Mouse (Mus musculus) erythroblast, adult 5-6 weeks (primary cell): ENCODE data around the gene Haus7. TPM values are rescaled to one million over a fixed set of nuclear protein-coding genes. Genes with fewer than 3 reads are reported as not detected.
"Not testable (repeated sequence)": the region's sequence is repeated elsewhere in the genome, so short reads cannot be mapped to it uniquely, and the experiment has no call there.

Source experiments
- ATAC-seq: replicated peaks from 2 replicates; pipeline ENCODE4 v1.8.0; 2016; ENCODE audit warnings: moderate number of reproducible peaks, mild to moderate bottlenecking, moderate TSS enrichment, inconsistent platforms; ENCODE audit not compliant: poor library complexity, low FRiP score, severe bottlenecking
- total RNA-seq, 2 experiments: library from RNA; stranded (forward) in 1 of 2; stranded (reverse) in 1 of 2; fragments of 150-400 nt in 1 of 2; fragments of 200-764, 138-1000 nt in 1 of 2; gene quantifications; 2 replicates each; pipeline versions ENCODE4 v1.2.3 to v1.2.4; 2015 to 2017; ENCODE audit warnings: low replicate concordance in 2 of 2

Haus7 gene
- total RNA-seq, 2 experiments from 2014 or later, result 1.2 to 13.7 TPM

- ATAC-seq, result no peak
Observed at GRCm38 (mm10) chrX:73468330-73468729, 9.5 kb upstream of the Haus7 start.

DNA sequence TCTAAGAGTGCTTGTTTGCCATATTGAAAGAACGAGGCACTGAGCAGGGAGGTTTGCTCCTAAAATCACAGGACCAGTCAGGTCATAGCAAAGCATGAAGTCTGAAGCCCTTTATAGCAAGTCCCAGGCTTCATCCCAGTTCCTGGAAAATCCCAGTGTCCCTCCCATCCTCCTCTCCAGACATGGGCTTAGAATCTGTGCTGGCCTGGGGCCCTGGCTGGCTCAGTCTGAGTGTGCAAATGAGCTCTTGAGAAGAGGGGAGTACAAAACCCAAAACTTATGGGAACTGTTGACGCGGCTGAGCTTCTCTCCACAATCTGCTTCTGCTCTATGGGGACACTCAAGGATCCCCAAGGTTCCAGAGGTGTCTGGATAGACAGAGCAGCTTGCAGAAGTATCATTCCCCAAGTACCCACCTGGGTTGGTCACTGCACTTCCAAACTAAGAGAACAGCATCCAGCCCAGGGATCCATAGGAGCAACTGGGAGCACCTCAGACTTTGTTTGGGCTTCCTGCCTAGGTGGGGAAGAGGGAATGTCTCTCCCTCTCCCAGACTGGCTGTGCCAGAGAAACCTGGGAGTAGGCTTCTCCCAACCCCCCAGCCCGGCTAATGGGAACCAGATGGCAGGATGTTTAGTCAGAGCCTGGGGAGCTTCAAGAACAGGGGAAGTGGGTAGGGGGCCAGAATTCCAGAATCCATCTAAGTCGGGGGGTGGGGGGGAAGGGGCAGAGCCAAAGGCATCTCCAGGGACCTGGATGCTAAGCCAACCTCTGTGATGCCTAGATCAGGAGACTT is 8.8 kb upstream of the Haus7 start:
- ATAC-seq, result no peak

DNA sequence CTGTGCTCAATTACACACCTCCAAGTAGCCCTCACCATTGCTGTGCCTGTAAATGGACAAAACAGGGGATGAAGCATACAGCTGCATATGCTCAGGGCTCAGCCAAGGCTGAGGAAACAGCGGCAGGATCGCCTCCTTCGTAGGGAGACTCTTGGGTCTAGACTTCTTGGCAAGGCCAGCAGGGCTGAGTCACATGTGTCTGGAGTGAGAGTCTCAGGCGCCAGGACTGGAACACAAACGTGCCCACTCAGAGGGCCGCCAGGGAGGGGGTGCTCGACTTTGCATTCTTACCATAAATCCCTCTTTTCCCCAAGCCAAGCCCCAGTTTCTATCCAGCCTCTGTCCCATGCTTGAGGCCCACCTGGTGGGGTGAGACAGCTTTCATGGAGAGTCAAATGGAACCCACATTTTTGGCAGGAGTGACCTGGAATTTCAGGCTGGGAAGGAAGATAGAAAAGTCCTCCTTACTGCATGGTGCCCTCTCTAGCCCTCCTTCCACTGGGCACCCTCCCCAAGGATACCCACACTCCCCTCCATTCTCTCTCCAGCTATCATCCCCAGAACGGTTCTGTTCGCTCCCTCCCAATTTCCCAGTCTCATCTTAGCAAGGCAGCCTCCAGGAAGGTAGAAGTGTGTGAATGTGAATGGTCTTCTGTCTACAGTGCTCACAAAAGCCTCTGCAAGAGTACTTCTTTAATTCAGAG is 6.8 kb upstream of the Haus7 start:
- ATAC-seq, result no peak

- no peak for ATAC-seq
Observed at GRCm38 (mm10) chrX:73460792-73461191, 1.9 kb upstream of the Haus7 start.

GRCm38 (mm10) chrX:73451949-73452348 is 6.9 kb downstream of the Haus7 start:
- ATAC-seq, result no peak; the same call in 1 of the 2 replicates

DNA sequence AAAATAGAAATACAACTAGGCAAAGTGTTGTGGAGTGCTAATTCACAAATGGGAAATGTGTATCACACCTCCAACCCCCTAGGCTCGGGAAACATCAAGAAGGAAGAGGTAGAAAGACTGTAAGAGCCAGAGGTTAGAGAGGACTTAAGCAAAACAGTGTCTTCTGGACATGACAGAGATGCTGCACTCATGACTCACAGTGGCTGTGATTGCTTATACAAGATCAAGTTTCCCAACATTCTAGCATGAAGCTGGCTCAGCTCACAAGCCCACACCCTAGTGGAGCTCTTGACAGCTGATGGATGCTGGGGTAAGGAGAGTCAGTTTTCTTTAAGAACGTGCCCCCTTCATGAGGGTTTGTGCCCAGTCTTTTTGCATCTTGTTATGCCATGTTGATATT is 17.4 kb downstream of the Haus7 start:
- no peak for ATAC-seq

DNA sequence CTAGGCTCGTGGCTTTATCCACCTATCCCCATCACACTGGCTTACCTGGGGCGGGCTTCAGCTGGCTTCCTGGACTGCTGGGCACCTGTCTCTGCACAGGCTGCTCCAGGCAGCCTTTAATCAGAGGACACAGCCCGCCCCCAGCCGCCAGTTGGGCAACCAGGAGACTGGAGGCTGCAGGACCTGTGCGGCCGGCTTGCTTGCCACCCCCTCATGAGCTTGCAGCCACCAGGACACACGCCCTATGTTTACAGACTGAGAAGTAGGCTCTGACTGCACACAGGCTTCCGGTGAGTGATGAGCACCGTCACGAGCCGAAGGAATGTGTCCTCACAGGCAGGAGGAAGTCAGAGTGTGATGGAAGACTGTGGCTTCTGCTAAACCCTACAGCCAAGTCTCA is 23.6 kb downstream of the Haus7 start, which contains the start of gene Trex2:
Gene Trex2, minus strand, starts transcription at position 93 of the 400 bp plus-strand sequence.
- ATAC-seq, result no peak

DNA sequence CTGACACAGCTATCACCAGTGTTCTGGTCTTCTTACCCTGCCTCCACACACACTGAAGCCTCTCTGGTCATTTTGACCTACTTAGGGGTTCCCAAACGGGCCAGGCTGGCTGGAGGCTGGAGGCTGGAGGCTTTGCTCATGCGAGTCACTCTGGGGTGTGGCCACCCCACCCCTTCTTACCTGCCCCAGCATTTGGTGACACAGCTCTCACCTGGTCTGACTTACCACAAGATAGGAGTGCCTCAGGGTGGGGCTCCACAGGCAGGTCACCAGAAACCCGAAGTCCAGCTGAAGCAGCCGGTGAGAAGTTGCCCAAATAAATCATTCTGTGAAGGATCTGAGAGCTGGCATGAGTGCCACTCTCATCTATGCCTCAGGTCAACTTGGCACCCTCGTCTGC is 26.0 kb downstream of the Haus7 start:
- no peak for ATAC-seq

- ATAC-seq, result no peak
Observed at GRCm38 (mm10) chrX:73430036-73430435, 28.8 kb downstream of the Haus7 start.

DNA sequence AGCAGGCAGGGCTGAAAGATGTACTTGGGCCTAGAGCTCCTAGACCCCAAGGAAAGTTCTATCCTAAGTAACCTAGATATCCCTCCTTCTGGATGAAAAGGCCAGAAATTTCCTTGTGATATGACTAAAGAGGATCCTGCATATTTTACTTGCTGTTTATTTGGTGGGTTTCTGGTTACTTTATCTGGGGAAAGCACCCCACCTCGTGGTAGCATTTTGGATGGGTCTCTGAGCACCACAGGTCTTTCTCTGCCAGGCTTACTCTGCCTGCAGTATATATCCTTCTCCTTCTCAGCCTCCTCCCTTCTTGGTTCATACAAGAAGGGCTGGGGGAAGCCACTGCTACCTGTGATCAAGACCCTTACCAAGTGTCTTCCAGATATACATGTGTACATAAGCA is 46.1 kb downstream of the Haus7 start:
- ATAC-seq, result no peak

DNA sequence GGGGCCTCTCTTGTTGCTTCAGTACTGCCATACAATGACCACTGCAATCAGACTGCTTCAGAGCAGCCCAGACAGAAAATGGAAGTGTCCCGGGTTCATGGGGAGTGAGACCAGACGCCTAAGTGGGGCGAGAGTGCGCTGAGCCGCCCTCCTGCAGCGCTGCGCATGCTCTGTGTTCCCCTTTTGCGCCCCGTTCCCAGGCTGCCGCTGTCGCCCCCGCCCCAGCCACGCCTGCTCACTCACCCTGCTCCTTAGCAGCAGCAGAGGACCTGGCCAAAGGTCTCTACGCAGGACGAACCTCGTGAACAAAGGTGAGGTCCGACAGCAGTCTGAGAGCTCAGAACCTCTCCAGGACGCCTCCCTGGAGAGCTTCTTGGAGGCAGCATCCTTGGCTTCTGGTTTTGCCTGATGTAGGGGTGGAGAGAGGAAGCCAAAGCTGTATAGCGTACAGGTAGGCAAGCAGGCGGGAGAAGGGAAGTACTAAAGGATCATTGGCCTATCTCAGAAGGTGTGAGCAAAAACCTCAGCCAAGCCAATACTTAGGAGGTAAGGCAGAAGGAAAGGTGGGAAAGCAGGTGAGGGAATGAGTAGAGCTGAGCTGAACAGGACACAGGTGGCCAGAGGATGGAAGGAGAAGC is 47.8 kb downstream of the Haus7 start, which contains the start of gene Zfp92:
Gene Zfp92, plus strand, starts transcription at position 217 of the 638 bp plus-strand sequence.
- ATAC-seq, result no peak

DNA sequence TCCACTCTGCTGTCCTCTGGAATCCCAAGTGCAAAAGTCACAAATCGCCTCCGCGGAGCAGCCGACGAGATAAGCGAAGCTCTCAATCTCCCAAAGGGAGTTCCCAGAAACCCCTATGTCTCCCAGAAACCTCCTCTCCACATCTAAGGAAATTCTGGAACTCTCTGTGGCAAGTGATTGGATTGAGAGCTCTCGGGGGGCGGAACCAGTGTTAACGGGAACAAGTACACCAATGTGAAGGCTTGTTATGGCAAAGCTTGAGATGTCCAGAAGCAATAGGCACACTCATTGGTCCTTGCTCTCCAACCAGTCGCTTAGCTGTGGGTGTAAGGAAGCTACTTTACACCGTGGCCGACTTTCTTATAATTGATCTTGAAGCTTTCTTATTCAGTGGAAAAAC is 57.2 kb downstream of the Haus7 start:
- no peak for ATAC-seq

GRCm38 (mm10) chrX:73400951-73401350 is 57.9 kb downstream of the Haus7 start:
- ATAC-seq, result no peak

DNA sequence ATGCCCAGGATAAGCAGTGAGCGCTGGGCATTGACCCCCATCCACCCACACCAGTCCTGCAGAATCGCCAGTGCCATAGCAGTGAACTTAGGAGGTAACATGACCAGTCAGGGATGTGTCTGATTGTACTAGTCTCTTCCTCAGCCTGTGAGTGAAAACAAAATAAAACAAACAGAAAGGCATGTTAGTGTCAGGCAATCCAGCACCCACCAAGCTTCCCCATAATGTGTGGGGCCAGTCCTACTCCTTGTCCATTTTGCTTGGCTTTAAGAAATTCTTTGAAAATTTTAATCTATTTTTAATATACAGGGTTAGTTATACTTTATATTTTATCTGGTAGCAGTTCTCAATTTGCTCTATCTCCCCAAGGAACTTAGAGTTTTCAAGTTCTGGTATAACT is 60.2 kb downstream of the Haus7 start, which contains the start of gene Gm18336:
Gene Gm18336, minus strand, starts transcription at position 101 of the 400 bp plus-strand sequence.
- ATAC-seq, result not testable (repeated sequence)

GRCm38 (mm10) chrX:73396446-73396845 is 62.4 kb downstream of the Haus7 start:
- no peak for ATAC-seq

DNA sequence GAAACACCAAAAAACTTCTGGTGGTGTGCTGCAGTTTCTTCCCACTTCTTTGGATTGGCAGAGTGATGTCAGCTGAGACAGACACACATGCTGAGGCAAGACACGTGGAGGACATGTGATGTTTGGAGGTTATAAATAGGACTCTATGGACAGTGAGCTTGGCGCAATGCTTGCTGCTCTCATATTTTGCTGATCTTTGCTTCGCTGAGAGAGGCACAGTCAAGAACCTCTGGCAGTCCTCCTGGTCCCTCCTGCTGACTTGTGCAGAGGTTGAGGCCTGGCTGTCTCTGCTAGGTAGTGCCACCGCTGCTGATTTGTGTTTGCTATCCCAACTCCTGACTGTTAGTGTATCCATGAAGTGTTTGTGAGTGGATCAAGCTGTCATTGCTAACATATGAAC is 67.4 kb downstream of the Haus7 start:
- ATAC-seq, result no peak

Other genes starting within 250 kb of the Haus7 start
- gene Xlr4b, start 244.7 kb downstream of the Haus7 start, total RNA-seq (2015; ENCODE audit: low replicate concordance), result 2.1 and 6.9 TPM in 2 replicates
- gene Xlr4b, start 244.7 kb downstream of the Haus7 start, total RNA-seq (2017; ENCODE audit: low replicate concordance), result 0.77 and 2.2 TPM in 2 replicates
- 2.5 TPM in 1 of 2 replicates, not detected in the other for gene F8a, start 230.8 kb downstream of the Haus7 start, total RNA-seq (2015; ENCODE audit: low replicate concordance)
- 0.42 and 0.51 TPM in 2 replicates for gene F8a, start 230.8 kb downstream of the Haus7 start, total RNA-seq (2017; ENCODE audit: low replicate concordance)
- not detected in 2 replicates for gene Xlr4c, start 215.9 kb downstream of the Haus7 start, total RNA-seq (2015; ENCODE audit: low replicate concordance)
- gene Xlr4c, start 215.9 kb downstream of the Haus7 start, total RNA-seq (2017; ENCODE audit: low replicate concordance), result 0.94 and 2.9 TPM in 2 replicates
- gene Xlr3c, start 193.7 kb downstream of the Haus7 start, total RNA-seq (2015; ENCODE audit: low replicate concordance), result not detected in 2 replicates
- gene Xlr3c, start 193.7 kb downstream of the Haus7 start, total RNA-seq (2017; ENCODE audit: low replicate concordance), result not detected in 2 replicates
- not detected in 2 replicates for gene Xlr5a, start 166.1 kb downstream of the Haus7 start, total RNA-seq (2015; ENCODE audit: low replicate concordance)
- gene Xlr5a, start 166.1 kb downstream of the Haus7 start, total RNA-seq (2017; ENCODE audit: low replicate concordance), result not detected in 2 replicates
- not detected in 2 replicates for gene Xlr5c, start 166.1 kb downstream of the Haus7 start, total RNA-seq (2015; ENCODE audit: low replicate concordance)
- gene Xlr5c, start 166.1 kb downstream of the Haus7 start, total RNA-seq (2017; ENCODE audit: low replicate concordance), result not detected in 2 replicates
- not detected in 2 replicates for gene Gm45015, start 122.2 kb downstream of the Haus7 start, total RNA-seq (2015; ENCODE audit: low replicate concordance)
- gene Gm45015, start 122.2 kb downstream of the Haus7 start, total RNA-seq (2017; ENCODE audit: low replicate concordance), result not detected in 2 replicates
- gene Zfp275, start 116.4 kb downstream of the Haus7 start, total RNA-seq (2015; ENCODE audit: low replicate concordance), result 1.3 and 6.1 TPM in 2 replicates
- 0.84 and 1.3 TPM in 2 replicates for gene Zfp275, start 116.4 kb downstream of the Haus7 start, total RNA-seq (2017; ENCODE audit: low replicate concordance)
- gene Gm18336, start 60.3 kb downstream of the Haus7 start, total RNA-seq (2015; ENCODE audit: low replicate concordance), result not detected in 2 replicates
- not detected in 2 replicates for gene Gm18336, start 60.3 kb downstream of the Haus7 start, total RNA-seq (2017; ENCODE audit: low replicate concordance)
- gene Zfp92, start 47.9 kb downstream of the Haus7 start, total RNA-seq (2015; ENCODE audit: low replicate concordance), result not detected in 2 replicates
- gene Zfp92, start 47.9 kb downstream of the Haus7 start, total RNA-seq (2017; ENCODE audit: low replicate concordance), result not detected in 2 replicates
- gene Trex2, start 23.7 kb downstream of the Haus7 start, total RNA-seq (2015; ENCODE audit: low replicate concordance), result not detected in 2 replicates
- gene Trex2, start 23.7 kb downstream of the Haus7 start, total RNA-seq (2017; ENCODE audit: low replicate concordance), result not detected in 2 replicates
- gene Bgn, start 24.6 kb upstream of the Haus7 start, total RNA-seq (2015; ENCODE audit: low replicate concordance), result 0.63 and 3.5 TPM in 2 replicates
- gene Bgn, start 24.6 kb upstream of the Haus7 start, total RNA-seq (2017; ENCODE audit: low replicate concordance), result 2.5 TPM in 1 of 2 replicates, not detected in the other
- not detected in 2 replicates for gene Atp2b3, start 44.0 kb upstream of the Haus7 start, total RNA-seq (2015; ENCODE audit: low replicate concordance)
- not detected in 2 replicates for gene Atp2b3, start 44.0 kb upstream of the Haus7 start, total RNA-seq (2017; ENCODE audit: low replicate concordance)
- gene Dusp9, start 180.4 kb upstream of the Haus7 start, total RNA-seq (2015; ENCODE audit: low replicate concordance), result not detected in 2 replicates
- gene Dusp9, start 180.4 kb upstream of the Haus7 start, total RNA-seq (2017; ENCODE audit: low replicate concordance), result 0.43 TPM in 1 of 2 replicates, not detected in the other
- gene Pnck, start 201.1 kb upstream of the Haus7 start, total RNA-seq (2015; ENCODE audit: low replicate concordance), result not detected in 2 replicates
- gene Pnck, start 201.1 kb upstream of the Haus7 start, total RNA-seq (2017; ENCODE audit: low replicate concordance), result not detected in 2 replicates
- gene Slc6a8, start 214.1 kb upstream of the Haus7 start, total RNA-seq (2015; ENCODE audit: low replicate concordance), result not detected in 2 replicates
- gene Slc6a8, start 214.1 kb upstream of the Haus7 start, total RNA-seq (2017; ENCODE audit: low replicate concordance), result 1.4 TPM in 1 of 2 replicates, not detected in the other